Mouse (Mus musculus) small intestine, adult 2 months (tissue): ENCODE data around the gene Trank1.

ENCODE experiments used
- CTCF ChIP-seq: fragments of 200-500 bp; IDR thresholded peaks from 2 replicates; pipeline ENCODE4 v1.5.1; 2012; ENCODE audit warnings: low read depth, mild to moderate bottlenecking, control low read depth, inconsistent platforms, low read length, moderate library complexity, mixed read lengths; ENCODE audit not compliant: insufficient replicate concordance, insufficient read length; ENCODE audit errors: extremely low read depth
- POLR2A ChIP-seq: fragments of 200-500 bp; IDR thresholded peaks from 2 replicates; pipeline ENCODE4 v1.6.1; 2012; ENCODE audit warnings: low read depth, mild to moderate bottlenecking, control low read depth, inconsistent platforms, low read length, moderate library complexity

GRCm38 (mm10) chr9:111271056-111271433 is 40.5 kb upstream of the Trank1 start:
- TF ChIP-seq CTCF (no peak), POLR2A (no peak)
